Mouse (Mus musculus) heart, postnatal 0 days (tissue): ENCODE results near the gene Slc25a26.

Source experiments
- CTCF ChIP-seq: IDR thresholded peaks from 2 replicates; pipeline ENCODE4 v1.5.1; 2016; ENCODE audit warnings: antibody characterized with exemption, control low read depth, low read depth
- EP300 ChIP-seq: IDR thresholded peaks from 2 replicates; pipeline ENCODE4 v1.6.1; 2016; ENCODE audit warnings: antibody characterized with exemption, low read depth

- no peak for TF ChIP-seq CTCF
- no peak for TF ChIP-seq EP300
These were observed 50.7 kb downstream of the Slc25a26 start for GRCm38 (mm10) chr6:94550851-94551250.
